Mouse (Mus musculus) adrenal gland, postnatal 25 days (tissue): ENCODE results near the gene Dennd5b. TPM values are rescaled to one million over a fixed set of nuclear protein-coding genes. Genes with fewer than 3 reads are reported as not detected.

Experiments used
- DNase-seq: peaks from one replicate; pipeline ENCODE4 v3.0.0; 2021; ENCODE audit warnings: mixed read lengths
- total RNA-seq: library from RNA; stranded (reverse); gene quantifications from 2 replicates; pipeline ENCODE4 v1.2.3, GENCODE M21; 2021

Dennd5b gene
- total RNA-seq, 1 experiment from 2014 or later: 14.0 TPM

DNA sequence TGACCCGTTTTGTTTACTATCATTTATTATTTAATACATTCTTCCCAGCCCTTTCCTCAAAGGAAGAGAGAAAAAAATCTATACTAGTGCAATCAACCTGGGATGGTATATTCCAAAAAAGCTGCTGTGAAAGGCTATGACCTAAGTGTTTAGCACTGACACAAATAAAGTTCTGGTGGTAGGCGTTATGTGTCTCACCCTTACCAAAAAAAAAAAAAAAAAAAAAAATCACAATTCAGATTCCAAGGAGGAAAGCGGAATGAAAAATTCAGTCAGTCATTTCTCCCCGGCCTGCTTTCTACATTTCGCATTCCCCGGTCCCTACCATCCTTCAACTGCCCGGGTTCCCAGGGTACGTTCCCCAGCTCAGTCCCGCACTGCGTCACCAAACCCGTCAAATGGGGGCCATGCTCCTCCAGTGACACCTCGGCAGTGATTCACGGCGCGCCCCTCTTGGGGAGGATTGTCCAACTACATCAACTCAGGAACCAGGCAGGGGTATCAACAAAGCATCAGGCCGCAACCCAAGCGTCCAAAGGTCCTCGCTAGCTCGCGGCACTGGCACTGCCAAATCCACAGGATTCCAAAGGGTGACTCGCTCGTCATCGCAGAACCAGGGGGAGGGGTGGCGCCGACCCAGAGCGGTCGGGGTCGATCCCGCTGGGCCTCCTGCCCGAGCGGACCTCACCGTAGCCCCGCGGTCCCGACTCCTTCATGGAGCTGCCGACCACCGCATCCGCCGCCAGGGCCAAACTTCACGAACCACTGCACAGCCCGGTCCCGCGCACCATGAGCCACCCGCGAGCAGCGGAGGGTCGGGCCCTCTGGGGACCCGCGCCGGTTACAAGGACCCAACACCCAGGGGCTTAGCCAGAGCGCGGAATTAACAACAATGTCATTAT is 1.1 kb downstream of the Dennd5b start:
- DNase-seq: peak; percentile 64

DNA sequence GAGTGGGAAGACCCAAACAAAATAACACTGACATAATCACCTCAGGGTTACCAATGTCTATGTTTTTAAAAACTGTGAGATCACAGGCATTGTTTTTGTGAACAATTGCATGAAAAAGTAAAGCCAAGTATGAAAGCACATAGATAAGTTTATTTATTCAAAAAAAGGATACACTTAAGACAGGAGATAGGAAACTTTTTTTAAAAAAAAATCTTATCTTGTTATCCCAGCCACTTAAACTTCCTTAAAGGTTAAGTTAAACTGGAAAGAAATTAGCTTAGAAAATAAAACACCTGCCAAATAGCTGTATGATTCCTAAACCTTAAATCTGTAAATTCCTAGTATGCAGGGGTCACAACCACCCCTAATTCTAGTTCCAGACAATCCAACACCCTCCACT is 2.5 kb downstream of the Dennd5b start:
- DNase-seq: no peak

DNA sequence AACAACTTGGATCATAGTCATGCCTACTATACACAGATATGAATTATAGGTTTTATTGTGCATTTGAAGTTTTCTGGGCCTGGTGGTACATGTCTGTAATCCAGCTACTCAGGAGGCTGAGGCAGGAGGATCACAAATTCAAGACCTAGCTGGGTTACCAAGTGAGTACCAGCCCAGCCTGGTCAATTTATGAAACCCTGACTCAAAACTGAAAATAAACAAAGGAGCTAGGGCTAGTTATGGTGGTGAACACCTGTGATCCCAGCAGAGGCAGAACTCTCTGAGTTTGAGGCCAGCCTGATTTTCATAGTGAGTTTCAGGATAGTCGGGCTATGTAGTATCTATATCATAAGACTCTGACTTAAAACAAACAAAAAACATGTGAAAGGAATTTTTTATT is 4.2 kb downstream of the Dennd5b start:
- DNase-seq: no peak

DNA sequence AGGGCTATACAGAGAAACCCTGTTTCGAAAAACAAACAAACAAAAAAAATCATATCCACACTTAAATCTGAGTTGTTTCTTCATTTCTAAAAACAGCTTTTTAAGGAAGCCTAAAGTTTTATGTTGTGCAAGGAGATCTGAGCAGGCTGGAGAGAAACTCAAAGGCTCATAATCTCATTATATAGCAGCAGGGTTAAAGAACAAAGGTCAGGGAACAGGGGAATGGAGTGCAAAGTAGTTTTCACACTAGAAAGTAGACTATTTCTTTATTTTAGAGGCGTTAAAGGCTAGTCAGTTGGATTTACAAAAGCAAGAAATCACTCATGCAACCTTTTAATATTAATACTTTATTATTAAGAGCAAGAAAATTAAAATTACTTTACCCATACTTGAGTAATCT is 5.2 kb downstream of the Dennd5b start:
- no peak for DNase-seq

- no peak for DNase-seq
These were observed 6.1 kb downstream of the Dennd5b start for GRCm38 (mm10) chr6:149095389-149095788.

DNA sequence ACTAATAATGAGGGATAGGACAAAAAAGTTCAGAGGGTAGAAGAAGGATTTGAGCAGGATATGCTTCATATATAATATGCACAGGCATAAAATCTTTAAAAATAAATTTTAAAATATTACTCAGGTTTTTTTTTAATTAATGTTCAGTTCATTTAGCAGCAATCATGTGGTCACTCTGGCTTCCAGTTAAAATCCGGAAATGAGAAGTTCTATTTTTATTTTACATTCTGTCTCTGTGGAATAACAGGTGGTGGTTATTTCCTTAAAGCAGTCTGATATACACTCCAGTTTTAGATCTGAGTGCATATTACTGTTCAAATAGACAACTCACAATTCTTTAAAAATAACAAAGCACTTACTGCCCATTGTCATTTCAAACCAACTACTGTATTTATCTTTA is 6.9 kb downstream of the Dennd5b start:
- no peak for DNase-seq

- no peak for DNase-seq
These were observed 8.0 kb downstream of the Dennd5b start for GRCm38 (mm10) chr6:149093465-149093864.

- DNase-seq: no peak
These were observed 9.1 kb downstream of the Dennd5b start for GRCm38 (mm10) chr6:149092406-149092805.

DNA sequence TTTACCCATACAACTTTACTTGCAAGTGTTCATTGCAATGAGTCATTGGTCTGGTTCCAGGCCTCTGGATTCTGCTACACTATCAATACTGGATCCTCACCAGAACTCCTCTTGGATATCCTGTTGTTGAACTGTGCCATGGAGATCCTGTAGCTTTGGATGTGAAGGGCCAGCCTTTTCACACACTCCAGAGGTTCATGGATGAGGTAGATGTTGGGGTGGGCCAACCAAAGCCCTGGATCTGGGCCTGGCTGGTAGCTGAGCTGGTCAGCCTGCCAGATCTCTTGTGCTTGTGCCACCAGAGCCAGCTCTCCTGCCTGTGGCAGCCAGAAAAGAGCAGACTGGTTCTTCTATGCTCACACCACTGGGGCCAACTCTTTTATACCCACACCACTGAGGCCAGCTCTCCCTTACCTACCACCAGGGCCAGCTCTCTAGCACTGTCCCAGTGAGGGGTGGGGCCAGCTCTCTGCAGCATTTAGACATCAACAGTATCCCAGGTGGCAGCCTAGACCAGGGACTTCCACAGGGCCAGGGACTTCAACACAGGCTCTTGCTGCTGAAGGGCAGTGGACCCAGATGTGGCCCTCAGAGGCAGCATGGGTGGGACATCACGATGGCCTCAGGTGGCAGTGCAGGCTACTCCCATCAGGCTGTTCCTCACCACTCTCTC is 24.2 kb downstream of the Dennd5b start:
- no peak for DNase-seq

- DNase-seq: no peak
These were observed 27.6 kb downstream of the Dennd5b start for GRCm38 (mm10) chr6:149073854-149074253.

- no peak for DNase-seq
These were observed 28.6 kb downstream of the Dennd5b start for GRCm38 (mm10) chr6:149072873-149073272.

GRCm38 (mm10) chr6:149070592-149071124 is 30.8 kb downstream of the Dennd5b start:
- DNase-seq: no peak

DNA sequence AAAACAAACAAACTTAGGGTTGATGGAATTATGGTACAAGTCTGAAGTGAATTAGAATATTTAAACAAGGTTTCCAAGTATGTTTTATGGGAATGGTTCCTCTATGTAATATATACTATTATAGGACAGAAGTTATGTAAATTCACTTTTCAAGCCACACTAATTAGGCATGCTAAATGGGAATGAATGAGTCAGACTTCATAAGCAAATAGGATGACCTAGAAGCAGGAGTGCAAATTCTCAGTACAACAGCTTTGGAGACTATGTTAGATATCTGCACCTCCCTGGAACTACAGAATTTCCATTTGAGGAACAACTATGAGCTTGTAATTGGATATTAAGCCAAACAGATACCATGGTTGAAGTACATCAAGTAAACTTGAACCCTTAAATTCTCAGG is 38.1 kb downstream of the Dennd5b start:
- no peak for DNase-seq

GRCm38 (mm10) chr6:149060670-149061387 is 40.7 kb downstream of the Dennd5b start:
- DNase-seq: no peak

- no peak for DNase-seq
These were observed 43.5 kb downstream of the Dennd5b start for GRCm38 (mm10) chr6:149057947-149058391.

DNA sequence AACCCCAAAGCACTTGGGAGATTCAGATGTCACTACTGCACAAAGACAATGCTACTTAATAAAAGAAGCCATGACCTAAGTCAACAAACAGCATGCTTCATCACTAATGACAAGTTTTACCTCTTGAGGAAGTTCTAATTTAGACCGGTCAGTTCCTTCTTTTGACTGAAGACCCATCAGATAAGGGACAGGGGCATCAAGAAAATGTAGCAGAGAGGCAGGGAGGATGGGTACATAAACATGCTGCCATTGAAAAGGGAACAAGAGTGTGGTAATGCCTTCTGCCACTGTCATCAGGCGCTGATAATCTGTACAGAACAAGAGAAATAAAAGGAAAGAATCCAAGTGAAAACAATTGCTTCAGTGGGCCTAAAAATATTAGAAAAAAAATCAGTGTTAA is 46.7 kb downstream of the Dennd5b start:
- DNase-seq: no peak

- DNase-seq: no peak
These were observed 50.3 kb downstream of the Dennd5b start for GRCm38 (mm10) chr6:149050978-149051723.

- no peak for DNase-seq
These were observed 61.4 kb downstream of the Dennd5b start for GRCm38 (mm10) chr6:149040099-149040498.

DNA sequence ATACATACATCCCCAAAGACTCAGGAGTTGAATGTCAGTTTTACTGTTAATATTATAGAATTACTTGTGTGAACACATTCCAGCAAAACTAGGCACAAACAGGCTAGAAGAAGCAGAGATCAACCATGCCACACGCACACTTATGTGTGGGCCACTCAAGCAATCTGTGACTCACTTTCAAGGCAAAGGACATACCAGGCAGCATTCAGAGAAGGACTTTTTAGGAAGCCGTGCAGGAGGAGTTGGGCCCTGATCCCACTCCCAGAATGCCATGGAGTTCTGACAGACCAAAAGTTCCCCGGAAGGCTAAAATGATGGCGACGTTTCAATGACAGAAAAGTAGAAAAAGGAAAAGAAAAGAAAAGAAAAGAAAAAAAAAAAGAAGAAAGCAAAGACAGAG is 69.3 kb downstream of the Dennd5b start:
- DNase-seq: peak; percentile 6

GRCm38 (mm10) chr6:149031377-149031776 is 70.1 kb downstream of the Dennd5b start:
- DNase-seq: no peak

GRCm38 (mm10) chr6:149018431-149018830 is 83.0 kb downstream of the Dennd5b start:
- DNase-seq: no peak

DNA sequence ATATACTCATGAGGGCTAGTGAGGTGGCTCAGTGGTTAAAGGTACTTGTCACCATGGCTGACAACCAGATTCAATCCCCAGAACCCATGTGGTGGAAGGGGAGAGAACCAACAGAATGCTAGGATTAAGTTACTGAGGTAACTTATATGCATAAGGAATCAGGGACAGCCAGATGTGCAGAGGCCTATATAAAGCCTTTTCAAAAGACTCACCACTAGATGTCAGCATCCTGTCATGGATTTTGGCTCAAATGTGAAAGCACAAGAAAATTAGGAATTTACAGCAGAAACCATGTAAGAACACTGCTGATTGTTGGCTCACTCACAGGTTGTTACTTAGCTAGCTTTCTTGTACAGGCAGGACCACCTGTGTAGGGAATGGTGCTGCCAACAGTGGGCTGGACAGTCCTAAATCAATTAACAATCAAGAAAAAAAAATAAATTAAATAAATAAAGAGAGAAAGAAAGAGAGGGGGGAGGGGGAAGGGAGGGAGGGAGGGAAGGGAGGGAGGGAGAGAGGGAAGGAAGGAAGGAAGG is 90.6 kb downstream of the Dennd5b start:
- DNase-seq: no peak
